Mouse (Mus musculus): Measurements from ENCODE around the gene Tcf7l2.

The Tcf7l2 gene

DNA sequence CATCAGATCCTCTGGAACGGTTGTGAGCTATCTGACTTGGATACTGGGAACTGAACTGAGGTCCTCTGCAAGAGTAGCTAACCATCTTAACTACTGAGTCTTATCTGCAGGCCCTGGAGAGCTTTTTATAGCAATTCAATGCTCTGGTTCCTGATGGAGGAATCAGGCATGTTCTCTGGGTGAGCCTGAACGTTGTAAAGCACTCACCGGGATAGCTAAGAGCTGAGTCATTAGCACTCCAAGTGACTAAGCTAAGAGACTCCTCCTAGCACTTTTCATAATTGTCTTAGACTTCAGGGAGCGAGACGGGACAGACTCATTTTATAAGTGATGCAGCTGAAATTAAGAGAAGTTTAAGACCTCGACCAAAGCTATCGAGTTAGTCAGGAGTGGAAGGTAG lies 53.7 kb downstream of the Tcf7l2 start:
- DNase-seq = no peak

DNA sequence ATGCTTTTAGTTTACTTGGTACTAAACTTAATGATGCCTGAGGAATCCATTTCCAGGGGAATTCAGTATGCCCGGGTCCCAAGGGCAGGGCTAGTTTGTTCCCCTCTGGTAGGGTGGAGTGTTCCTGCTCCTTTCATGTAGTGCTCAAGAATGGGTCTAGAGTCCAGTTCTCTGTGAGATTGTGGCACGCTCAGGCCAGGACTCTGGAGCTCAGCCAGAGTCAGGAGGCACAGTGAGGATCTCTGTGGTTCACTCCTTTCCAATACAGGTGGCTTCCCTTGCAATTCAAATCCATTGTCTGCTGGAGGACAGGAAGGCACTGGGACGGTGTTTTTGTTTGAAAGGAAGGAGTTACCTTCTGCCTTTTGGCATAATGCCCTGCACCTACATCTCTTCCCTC lies 56.2 kb downstream of the Tcf7l2 start:
- no peak for DNase-seq

DNA sequence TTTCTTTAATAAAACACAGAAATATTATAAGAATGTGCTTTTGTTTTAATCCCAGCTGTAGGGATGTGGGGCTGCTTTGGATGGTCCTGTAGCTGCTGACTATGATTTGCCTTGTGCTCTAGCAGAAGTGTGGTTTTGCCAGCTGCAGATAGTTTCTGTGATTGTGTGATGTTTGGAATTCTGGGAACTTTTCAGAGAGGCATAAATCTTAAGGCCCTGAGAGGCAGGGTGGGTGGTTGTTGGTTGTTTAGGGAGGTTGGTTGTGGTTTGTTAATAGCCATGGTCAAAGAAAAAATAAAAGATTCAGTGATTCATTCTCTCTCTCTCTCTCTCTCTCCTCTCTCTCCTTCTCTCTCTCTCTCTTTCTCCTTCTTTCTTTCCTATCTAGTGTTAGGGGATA lies 57.8 kb downstream of the Tcf7l2 start:
- no peak for DNase-seq

DNA sequence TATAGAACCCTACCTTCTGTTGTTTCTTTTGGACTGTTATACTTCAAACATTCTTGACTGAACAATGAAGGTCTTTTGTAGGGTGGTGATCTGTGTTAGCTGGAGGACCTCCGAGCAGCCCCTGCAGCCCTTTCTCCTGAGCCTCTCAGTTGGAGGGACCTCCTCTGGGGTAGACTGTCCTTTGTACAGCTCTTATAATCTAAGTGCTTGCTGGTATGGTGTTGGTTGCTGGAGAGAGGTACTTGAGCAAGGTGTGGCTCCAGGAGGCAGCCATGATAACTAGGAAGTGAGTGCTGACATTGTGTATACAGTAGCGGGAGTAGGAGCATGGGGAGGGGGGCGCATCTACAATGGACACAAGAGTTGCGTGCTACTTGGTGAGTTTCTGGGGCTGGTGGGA lies 58.4 kb downstream of the Tcf7l2 start:
- DNase-seq = no peak

DNA sequence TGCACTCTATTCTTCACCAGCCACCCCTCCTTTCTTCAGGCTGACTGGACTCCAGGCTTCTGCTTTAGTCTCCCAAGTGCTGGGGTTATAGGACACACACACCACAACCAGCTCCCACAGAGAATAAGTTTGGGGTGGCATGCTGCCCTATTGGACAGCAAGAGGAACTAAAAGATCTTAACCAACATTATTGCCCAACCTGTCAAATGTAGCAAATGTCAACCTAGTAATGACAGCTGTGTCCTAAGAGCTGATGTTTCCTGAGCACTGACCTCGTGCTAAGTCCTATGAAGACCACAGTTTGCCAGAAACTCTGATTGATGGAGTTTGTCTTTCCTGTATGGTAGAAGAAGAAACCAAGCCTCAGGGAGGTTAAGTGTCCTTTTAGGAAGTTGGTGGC lies 61.5 kb downstream of the Tcf7l2 start:
- DNase-seq = no peak

DNA sequence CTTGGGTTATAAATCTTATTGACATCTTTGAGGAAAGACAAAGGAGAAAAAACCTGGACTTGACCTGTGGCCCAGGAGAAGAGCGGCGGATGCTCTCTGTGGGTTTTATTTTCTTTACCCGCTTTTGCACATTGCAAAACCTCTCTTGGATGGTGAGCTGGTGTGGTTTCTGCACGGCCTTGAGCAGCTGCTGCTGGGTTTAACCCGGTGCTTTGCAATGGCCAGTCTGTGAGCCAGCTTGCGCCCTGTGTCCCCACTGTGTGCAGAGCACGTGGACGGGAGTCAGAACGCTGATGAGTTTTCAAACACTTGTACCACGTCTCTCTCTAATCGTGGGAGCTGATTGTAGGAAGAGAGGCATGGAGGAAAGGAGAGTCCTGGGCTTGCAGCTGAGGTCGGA lies 62.2 kb downstream of the Tcf7l2 start:
- no peak for DNase-seq

DNA sequence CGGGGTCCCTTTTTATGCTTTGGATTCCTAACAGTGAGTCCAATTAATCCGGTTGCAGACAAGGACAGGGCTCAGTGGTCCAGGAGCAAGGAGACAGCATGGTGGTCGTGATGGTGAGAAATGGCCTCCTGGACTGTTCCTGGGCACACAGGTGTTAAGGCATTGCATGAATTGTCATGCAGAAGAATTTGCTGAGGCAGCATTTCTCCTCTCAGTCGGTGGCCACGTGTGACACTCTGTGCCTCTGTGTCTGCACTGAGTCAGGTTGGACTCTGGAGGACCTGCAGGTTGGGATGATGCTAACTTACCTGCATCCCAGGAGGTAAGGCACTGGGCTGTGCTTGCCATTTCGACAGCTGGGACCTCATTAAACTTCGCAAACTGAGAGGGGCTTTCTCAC lies 63.2 kb downstream of the Tcf7l2 start:
- DNase-seq = no peak

DNA sequence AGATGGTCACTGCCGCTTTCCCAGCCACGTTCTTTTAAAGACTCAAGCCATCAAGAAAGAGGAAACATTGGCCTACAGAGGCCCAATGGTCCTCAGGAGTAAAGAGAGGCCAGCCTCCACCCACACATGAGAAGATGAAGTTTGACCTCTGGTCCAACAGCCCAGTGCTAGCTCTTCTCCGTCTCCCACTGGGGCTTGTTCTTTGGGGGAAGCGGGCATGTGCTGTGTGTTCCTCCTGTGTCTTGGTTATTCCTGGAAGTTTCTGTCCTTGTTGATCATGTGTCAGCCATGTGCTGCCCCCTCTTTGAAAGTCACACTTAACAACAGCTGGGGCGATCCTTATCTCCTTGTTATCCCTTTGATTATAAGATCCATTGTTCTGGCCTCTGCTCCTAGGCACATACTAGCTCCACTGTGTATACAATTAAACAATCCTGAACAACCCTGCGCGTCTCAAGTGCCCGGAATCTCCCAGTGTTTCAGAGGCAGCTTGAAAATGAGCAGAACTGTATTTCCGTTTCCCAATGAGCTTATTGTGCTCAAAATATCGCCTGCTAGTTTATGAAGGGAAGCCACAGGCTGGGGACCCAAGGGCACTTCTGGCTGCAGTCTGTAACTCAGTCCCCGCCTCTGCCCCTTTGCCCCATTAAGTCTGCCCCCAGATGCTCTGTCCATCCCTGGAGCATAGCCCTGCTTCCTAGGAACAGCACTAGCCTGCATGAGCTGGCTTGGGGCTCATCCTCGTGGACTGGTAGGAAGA lies 65.0 kb downstream of the Tcf7l2 start:
- no peak for DNase-seq

DNA sequence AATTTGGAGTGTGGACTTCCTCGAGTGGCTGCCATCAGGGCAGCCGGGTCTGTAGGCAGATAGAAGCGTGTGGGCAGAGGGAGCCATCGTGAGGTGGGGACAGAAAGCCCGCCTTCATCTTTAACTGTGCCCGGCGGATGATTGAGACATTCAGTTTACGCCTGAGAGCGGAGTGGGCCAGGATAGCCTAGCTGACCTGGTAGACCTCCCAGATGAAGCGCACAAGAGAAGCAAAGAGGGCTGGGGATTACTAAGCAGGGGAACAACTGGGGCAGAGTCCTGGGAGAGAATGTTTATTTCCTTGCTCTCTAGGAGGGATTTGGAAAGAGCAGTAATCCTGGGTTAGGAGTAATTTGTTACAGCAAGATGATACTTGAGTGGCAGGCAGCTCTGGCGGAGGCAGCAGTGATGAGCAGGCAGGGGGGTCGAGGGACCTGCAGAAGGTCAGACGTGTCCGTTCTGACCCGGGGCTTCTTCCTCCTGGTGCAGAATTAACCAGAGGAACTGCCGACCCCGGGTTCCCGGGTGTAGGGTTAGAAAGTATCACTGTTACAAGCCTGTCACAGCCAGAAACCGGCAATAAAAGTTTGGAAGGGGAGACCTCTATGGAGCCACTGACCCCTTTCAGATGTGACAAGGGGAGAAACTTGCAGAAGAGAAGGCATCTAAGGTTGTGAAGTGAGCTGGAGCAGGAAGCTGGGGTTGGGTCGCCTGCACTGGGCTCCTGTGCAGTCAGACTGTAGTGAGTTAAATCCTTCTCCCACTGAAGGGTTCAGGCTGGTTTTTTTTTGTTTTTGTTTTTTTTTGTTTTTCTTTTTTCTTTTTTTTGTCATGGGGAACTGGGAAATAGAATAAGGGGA lies 65.8 kb downstream of the Tcf7l2 start:
- DNase-seq = no peak

DNA sequence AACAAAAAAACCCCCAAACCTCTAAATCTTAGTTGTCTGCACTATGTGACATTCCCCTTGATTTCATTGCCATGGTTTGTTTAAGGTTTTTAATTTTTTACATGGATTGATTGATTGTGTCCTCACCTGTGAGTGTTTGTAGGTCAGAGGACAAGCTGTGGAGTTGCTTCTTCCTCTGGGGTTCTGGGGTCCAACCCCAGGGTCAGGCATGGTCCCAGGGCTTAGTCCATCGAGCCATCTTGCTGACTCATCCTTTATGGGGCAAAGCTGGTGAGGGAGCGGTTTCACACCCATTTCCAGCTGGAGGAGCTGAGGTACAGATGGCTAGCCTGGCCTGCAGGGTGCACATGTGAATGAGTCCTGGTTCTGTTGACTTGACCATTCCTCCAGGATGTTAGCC lies 66.7 kb downstream of the Tcf7l2 start:
- DNase-seq = no peak

DNA sequence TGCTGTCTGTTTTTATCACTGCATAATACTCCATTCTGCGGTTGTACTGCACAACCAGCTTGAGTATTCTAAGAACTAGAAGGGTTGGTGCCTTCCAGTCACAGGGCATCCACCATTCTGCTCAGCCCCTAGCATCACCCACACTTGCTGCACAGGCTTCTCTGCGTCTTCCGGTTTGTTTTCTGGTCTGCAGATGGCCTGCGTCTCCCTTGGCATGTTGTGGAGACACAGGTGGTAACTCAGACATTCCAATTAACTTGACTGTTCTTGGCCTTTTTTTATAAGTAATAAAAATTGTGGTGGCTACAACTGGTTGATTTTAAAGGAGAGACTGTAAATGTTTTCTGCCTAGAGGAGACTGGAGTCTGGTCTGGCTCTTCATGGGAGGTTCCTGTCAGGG lies 67.9 kb downstream of the Tcf7l2 start:
- DNase-seq = no peak

DNA sequence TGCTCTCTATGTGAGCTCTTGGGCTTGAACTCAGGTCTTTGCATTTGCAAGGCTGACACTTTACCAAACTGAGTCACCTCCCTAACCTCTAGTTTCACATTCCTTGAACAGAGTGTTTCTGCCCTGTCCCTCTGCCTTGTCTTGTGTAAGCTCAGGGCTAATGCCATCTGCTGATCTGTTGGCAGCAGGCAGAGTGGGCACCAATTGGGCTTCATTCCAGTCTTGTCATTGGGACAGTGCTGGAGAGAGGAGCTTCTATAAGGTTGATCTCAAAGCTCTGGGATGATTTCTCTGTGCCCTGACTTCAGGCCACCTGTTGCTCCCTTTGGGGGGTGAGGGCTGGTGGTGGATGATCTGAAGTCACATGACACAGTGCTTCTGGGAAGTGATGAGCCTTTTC lies 70.6 kb downstream of the Tcf7l2 start:
- DNase-seq = peak; percentile 35 to 41

DNA sequence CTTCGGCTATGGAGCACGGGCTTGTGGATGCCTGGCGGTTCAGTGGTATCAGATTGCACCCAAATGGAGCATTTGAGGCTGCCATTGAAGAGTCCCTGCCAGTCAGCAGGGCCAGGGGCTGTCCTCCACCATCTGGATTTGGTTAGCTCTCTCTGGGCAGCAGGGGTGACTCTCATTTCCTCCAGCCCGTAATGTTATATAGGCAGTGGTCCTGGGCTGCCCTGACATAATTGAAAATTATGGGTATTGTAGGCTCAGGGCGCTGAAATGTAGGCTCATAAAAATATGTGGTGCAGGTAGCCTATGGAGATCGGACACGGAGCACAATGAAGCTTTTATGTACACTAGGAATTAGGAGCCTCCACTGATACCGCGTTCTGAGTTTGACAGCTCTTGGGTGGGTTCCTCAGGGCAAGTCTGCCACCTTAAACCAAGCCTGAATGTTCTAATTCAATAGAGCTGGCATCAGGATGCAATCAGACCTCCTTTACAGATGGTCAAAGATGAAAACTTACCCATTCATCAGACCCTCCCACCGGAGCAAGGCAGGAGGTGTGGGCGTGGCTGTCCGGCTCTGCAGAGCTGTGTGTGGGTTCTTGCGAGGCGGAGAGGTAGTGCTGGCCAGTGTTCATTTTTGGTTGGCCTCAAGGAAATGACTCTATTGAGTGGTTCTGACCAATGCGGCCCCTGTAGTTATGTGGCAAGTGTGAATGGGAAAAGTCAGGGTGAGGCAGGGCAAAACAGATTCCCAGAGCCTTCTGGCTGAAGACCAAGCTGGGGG lies 73.6 kb downstream of the Tcf7l2 start:
- DNase-seq = no peak

DNA sequence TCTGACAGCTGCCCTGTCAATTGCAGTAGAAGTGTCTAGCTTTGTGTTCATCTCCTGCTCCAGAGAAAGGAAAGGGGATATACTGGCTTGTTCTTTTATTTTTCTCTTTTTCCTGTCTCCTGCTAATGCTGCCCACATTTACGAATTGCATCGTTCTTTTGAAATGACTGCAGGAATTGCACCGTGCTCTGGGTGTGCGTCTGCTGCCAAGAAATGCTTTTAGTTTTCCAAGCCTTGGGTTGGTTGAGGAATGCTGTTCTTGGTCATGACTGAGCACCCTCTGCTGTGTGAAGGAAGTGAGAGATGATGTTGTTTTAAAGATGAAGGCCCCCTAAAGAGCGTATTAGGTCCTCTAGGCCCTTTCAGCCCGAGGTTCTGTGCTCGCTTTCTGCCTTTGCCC lies 75.4 kb downstream of the Tcf7l2 start:
- DNase-seq = no peak

DNA sequence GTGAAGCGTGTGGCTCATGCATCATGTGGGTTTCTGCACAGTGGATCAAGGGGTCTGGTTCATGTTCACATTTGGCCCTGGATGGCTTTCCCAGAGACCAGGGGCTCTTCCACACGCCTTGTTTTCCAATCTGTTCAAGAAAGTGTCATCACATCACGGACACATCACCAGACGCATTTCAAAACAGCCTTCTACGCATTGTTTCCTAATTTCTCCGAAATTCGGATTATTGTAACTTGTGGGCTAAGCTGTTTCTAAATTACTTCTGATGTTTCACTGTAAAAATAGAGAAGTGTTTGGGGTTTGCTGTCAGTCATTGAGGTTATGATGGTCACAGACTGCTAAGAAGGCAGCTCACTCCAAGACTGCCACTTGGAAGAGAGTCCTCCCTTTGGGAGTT lies 78.6 kb downstream of the Tcf7l2 start:
- no peak for DNase-seq

DNA sequence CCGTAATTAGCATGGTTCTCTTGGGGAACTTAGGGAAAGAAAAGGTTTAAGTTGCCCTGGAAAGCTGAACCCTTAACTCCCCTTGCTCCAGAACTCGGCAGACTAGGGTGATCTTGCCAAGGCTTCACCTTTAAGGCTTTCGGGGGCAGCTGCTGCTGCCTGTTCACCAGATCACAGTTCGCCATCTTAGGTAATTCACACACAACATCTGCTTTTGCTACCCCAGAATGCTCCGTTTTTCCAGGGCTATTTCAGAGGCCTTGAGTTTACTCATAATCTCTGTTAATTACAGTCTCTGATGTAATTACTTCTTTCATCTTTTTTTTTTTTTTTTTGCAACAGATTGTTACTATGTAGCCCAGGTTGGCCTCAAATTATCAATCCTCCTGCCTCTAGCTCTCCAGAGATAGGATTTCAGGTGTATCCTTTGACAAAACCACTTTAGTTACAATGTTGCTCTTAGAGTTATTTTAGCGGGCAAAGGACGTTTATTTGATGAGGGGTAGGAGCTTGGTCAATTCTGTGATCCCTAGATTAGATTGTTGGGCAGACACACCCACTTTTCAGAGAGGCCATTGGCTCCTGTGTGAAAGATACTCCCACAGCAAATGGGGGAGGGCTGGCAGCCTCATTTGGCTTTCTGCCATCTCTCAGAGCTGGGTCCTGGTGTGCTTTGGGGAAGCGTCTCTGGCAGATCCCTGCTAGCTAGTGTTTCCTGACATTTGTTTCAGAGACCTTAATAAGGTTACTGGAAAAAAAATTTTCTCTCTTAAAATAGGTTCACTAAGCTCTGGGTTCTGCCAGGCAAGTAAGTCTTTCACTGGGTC lies 83.6 kb downstream of the Tcf7l2 start:
- peak; percentile 30 to 35 for DNase-seq

DNA sequence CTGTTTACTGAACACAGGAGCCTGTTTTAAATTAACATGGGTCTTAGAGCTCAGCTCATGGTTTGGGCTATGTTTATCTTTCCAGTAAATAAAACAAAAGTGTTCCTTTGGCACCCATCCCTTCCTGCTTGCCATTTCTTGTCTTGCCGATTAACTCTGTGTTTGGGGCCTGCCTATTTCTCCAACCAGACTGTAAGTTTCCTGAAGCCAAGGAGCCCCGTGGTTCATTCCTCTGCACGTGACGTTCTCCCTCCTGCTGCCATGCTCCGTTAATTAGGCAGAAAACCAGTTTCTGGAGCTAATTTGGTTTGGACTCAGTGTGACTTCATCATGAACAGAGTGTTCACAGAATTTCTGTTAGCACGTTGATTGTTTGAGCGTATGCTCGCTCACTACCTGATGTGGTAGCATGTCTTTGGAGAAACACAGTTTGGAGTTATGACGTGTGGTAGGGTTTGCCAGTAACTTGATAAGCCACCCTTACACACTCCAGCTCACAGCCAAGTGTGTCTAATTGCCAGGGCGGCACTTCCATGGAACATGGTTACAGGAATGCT lies 84.4 kb downstream of the Tcf7l2 start:
- DNase-seq = no peak

DNA sequence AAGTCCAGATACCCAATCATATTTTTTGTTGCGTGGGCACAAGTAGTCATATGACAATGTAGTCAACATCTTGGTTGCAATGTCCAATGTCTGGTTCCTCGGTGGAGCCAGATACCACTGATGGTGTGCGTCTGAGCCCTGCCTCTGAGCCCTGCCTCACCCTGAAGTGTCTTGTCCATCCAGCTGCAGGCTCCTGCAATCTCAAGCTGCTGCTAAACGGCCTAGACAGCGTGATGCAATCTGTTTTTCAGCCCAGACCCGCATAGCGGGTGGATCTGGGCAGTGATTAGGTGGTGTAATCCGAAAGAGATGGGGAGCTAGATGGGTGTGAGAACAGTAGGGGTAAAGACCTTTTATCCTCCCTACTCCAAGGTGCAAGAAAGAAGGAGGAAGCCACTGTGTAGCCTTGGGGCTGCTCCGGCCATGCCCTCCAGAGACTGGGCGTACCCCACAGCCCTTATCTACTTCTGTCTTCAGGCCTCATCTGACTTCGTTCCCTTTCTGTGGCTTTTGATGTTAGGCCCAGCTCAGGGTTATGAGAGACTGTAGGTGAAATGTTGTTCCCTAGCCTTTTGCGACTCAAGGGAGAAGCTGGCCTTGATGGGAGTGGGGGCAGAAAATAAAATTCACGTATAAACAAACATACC lies 86.1 kb downstream of the Tcf7l2 start:
- DNase-seq = no peak

DNA sequence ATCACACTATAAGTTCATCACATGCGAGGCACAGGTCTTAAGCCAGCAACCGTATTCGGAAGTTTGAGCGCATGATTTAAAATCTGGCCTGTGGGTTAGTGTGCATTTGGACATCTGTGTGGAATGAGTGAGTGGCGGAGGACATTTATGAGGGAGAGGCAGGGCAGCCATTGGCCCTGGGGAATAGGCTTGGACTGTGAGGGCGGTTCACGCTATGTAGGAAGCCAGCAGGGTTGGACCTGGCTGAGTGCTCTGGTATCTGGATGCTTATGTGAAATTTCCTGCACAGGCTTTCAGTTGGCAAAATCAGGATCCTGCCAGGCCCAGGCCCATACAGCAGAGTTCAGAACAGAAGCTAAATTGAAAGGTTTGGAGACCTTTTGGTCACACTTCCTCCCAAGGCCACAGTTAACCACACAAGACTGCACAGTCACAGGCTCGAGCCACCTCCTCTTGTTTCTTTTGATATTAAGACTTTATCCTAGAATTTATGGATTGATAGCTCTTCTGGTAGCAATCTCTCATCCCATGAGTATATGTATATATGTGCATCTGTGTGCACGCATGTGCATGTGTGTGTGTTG lies 89.4 kb downstream of the Tcf7l2 start:
- DNase-seq = no peak

DNA sequence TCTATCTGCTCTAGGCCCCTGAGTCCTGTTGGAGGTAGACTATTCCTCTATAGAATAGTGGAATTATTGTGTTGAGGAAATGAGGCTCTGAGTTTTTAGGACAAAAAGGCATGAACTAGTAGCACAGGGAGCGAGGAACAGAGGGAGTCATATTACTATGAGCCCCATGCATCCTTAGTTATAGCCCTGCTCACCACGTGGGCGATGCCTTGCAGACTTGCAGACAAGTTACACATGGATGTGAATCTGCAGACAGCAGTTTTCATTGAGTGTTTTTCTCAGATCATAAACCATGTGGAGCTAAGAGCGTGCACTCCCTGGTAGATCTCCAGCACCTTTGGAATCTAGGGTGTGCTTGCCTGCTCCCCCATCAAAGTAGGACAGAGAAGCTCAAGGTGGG lies 90.5 kb downstream of the Tcf7l2 start:
- no peak for DNase-seq

DNA sequence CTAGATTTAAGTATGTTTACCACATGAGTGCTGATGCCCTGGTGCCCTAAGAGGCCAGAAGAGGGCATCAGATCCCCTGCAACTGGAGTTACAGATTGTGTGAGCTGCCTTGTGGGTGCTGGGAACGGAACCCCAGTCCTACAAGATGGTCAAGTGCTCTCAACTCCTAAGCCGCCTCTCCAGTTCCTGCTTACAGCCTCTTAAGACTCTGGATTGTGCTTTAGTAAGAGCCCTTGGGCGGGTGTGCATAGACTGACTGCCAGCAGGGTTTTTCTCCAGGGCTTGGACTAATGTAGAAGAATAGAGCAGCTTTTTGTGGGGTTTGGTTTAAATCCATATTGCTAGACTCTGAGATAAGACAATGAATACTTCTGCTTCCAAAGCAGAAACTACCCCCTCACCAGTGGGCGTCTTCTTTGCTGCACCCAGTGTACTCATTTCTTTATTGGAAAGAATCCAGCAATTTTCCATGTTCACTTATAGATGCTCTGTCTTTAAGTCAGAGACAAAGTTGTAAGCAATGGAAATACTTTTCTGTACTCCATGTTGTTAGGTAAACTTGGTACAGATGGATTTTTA lies 92.3 kb downstream of the Tcf7l2 start:
- no peak for DNase-seq

Measured in cerebellum, postnatal 14 days (tissue).